Mouse (Mus musculus): ENCODE measurements at regions not wholly inside any gene's neighbourhood (a gene's known extent, or its start where the extent isn't known, plus 50 kb on each side); places are given as distances from the start of the nearest gene placed in this dataset.
A peak's percentile ranks its signal among the peaks of the same experiment; 100 is the strongest.

DNA sequence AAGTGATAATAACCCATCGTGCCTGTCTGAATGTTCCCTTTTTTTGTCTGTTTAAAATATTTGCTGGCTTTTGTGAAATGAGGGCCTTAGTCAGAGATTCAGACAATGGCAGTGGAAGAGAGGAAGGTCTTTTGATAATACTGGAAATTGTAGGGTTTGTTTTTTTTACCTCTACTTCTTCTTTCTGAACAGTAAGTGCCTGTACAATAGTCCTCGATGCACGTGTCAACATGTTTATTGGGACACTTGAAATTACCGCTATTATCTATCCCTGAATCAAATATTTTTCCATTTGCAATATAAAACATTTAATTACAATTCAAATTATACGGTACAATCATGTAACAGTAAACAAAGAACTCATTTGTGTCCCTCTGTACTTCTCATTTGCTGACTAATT, 733.5 kb downstream of the Fam19a2 start:
- DNase-seq, result no peak
- intact Hi-C loops (cut with DNase I), result no loop called here

DNA sequence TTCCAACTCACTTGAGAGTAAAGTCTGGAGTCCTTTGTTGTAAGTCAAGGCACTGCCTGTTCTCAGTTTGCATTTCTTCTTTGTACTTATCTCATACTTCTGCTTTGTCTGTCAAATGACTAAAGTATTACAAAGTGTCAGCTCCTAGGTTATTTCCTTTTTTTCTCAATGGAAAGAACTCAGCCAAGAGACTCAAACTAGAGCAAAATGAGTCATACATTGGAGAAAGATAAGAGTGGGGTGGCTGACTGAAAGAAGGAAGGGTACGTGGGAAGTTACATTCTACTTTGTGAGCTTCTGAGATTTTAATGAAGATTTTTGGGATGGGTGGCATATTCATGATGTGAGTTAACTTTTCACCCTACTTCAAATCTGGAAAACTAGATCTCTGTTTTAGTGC, 735.2 kb downstream of the Fam19a2 start:
- intact Hi-C loops (cut with DNase I), result no loop called here
- DNase-seq, result no peak

DNA sequence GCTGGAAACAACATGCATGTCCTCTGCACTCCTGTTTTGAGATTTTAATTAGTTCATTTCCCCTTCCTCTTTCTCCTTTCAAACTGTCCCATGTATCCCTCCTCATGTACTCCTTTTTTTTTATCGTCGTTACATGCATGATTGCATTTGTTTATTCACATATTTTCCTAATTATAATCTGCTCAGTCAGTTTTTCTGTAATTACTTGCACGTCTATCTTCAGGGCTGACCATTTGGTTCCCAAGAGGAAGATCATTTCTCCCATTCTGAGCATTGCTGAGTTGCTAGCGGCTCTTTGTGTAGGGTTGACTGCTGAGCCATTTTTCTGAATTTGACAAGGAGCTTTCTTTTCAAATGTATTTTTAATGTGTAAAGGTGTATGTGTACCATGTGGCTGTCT, 781.2 kb downstream of the Fam19a2 start:
- no peak for DNase-seq
- intact Hi-C loops (cut with DNase I), result no loop called here

DNA sequence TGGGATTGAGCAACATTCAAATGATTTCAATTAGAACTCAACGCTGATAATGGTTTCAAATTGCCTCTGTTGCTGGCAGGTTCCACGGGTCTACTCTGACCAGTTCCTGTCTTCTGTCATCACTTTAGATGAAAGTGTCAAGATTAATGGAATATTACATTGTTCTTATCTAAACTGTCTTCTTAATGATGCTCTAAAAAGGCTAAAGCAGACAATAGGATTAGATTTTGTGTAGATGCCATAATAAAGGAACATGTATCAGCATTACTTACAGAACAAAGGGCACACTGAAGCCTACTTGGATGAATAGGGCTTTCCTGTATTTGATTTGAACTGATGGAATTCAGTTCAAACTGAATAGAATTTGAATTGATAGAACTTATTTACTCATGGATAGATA, 782.0 kb downstream of the Fam19a2 start:
- intact Hi-C loops (cut with DNase I), result no loop called here
- no peak for DNase-seq

DNA sequence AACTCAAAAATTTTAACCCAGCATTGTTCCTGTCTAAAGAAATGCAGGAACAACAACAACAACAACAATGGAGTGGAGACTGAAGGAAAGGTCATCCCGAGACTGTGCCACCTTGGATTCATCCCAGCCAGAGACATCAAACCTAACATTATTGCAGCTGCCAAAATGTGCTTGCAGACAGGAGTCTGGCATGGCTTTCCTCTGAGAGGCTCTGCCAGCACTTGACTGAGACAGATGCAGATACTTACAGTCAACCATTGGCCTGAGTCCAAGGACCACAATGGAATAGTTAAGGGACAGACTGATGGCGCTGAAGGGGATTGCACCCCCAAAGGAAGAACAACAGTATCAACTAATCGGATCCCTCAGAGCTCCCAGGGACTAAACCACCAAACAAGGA, 819.0 kb downstream of the Fam19a2 start:
- peak; percentile 79 to 82 for DNase-seq
- intact Hi-C loops (cut with DNase I), result loop anchor here (5.0 kb wide), 1 partner anchor 625 kb away; no protein-coding TSS in a partner anchor

DNA sequence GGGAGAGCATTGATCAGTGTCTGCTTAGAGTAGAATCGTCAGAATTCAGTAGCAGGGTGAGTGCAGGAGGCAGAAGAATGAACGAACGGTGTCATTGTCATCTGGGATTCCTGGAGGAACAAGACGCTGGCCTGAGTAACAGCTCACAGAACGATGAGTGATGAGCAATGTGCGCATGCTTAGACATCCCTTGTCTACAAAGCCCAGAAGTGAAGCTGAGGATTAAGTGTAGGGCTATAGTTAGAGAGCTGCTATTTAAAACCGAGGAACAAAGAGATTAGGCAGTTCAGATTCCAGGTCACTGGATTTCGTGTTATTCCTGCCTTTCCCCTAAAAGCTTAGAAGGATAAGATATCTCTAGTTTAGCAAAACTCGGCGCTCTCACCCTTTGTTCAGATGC, 826.8 kb downstream of the Fam19a2 start:
- peak; percentile 6 to 8 for DNase-seq
- intact Hi-C loops (cut with DNase I), result no loop called here

DNA sequence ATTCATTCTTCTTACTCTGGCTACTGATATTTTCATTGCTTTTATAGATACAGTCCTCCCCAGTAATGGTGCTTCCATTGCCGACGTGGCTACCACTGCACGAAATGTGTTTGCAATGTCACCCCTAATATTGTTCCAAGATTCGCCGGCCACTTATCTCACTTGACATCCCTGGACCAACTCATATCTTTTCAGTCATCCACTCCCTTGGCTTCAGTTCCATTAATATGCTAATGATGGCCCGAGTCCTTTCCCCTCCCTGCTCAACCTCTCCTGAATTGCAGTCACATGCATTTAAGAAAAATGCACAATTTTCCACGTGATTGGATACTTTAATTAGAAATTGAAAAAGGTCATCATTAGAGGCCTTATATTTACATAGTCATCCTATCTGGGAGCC, 827.6 kb downstream of the Fam19a2 start:
- intact Hi-C loops (cut with DNase I), result no loop called here
- no peak for DNase-seq

DNA sequence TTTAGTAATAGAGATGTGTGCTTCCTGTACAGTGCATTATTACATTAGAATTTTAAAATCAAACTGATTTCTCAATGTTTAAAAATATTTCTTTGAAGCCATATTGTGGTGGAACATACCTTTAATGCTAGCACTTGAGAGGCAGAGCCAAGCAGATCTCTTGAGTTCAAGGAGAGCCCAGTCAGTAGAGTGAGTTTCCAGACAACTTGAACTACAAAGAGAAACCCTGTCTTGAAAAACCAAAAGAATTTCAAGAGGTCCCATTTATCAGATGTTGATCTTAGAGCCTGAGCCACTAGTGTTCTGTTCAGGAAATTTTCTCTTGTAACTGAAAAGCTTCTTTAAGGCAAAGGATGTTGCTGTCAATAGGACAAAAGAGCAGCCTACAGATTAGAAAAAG, 855.8 kb downstream of the Fam19a2 start:
- intact Hi-C loops (cut with DNase I), result no loop called here
- no peak for DNase-seq

DNA sequence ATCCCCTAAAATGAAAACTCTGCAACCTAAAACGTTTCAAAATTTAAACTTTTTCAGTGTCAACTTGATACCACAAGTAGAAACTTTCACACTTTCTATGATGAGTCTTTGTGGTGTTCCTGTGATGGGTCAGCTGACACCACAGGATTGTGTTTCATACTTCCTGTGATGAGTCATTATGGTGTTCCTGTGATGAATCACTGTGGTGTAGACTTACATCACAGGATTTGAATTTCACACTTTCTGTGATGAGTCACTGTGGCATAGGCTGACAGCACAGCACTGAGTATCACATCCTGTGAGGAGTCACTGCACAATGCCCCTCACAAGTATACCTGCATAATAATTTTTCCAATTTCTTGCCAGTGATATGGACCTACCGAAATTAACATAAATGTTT, 874.7 kb downstream of the Fam19a2 start:
- intact Hi-C loops (cut with DNase I), result no loop called here
- DNase-seq, result no peak

DNA sequence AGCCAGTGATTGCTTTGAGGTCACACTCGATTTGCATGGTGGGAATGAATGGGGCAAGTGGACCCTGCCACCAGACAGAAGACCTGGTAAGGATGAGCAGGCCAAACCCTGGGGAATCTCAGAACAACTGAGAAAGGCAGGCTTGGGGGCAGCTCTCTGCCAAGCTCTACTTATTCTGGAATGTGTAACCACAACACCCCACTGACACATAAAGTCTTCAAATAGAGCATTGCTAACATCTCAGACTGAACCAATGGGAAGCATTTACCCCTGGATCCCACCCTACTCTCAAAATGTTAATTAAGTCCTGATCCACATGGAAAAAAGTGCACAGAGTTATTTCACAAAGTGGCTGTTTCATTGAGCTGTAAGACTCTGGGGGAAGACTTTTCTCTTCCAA, 878.5 kb downstream of the Fam19a2 start:
- intact Hi-C loops (cut with DNase I), result no loop called here
- DNase-seq, result no peak

DNA sequence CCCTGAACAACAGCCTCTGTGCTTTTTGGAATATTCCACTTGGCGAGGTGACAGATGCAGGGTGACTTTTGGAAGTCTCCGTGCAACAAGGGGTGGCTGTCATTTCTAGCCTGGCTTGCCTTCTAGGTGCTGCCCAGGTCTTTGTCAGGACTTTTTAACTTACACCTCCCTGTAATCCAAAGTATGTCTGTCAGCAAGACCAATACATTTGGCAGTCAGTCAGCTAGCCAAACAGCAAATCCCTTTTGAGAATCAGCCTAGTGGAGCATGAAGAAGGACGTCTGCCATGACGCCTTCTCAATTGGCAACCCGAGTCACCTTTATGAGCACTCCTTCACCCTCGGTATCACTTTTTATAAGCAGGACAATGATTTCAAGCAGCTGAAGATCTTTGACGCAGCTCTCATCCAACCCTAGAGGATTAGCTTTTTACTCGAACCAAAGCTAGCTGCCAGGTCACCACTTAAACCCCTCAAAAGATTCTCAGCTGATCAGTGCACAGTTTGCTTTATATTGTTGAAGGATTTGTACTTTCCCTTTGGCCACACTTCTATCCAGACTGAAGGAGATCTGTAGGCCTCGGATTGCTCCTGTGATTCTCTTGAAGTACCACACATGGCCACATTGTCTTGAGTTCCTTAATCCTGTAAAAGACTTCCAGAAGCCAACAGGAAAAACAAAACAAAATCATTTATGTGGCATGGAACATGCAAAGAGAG, 883.1 kb downstream of the Fam19a2 start:
- peak; percentile 21 to 28 for DNase-seq

DNA sequence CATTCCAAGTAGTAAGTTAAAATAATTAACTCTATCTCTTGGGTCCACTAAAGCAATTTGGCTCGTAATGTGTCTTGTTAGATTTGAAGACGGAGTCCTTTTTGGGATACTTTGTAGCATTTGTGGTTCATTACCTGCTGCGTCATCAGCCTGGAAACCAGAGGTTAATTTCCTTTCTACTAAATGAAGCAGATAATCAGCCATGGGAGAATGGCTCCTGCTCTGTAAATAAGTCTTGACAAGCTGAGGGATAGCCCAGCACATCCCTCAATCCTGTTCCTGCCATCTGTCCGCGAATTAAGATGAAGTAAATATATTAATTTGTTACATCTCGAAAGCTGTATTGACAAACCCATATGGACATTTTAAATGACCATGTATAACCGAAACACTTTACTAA, 899.6 kb downstream of the Fam19a2 start:
- DNase-seq, result no peak
- intact Hi-C loops (cut with DNase I), result no loop called here

More for the DNA sequence above, 883.1 kb downstream of the Fam19a2 start:
- intact Hi-C loops (cut with DNase I), result no loop called here

DNA sequence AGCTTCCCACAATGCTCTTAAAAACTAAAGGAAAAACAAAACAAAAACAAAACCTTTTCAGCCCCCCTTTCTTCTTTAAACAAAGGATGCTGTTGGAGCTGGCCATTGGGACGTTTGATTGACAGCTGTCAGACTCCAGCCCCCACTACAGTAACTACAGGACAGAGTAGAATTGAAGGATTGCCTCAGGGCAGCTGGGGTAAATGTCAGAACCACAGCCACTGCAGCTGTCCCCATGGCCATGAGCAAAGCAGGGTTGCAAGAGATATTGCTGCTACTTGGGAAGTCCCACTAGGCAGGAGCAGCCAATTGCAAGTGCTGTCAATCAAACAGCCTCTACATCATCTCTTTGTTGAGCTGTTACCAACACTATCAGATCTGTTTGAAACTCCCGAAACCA, 911.8 kb downstream of the Fam19a2 start:
- no peak for DNase-seq
- intact Hi-C loops (cut with DNase I), result no loop called here

DNA sequence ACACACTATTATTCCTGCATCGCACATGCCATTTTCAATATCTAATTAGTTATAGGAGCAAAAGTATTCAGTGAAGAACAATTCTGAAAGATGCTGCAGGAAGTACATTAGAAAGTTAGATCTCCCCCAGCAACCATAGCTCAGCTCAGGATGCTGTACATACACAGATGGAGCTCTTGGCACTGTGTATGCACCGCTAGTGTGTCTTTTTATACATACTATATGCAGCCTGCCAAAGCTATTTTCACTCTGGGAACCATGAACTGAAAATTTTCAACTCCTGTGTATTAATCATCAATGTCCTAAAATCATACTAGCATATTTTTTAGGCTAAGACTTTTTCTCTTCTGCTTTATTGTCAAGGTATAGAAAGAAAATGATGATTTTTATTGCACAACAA, 944.5 kb downstream of the Fam19a2 start:
- DNase-seq, result no peak
- intact Hi-C loops (cut with DNase I), result no loop called here

DNA sequence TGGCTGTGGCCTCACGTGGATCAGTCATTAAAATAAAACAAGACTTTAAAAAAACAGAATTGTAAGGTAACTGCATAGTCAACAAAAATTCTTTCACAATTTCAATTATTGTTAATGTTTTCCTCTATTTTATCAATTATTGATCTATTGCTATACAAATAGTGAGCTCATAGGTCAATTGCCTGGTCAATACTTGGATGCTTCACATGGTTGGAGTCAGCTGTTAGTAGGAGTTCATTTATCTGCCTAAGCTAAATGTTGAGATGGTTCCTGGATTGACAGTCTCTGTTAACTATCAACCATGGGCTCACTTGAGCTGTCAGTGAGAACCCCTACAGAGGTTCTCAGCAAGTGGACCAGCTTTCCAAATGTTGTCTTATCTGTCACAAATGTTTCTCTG, 955.7 kb downstream of the Fam19a2 start:
- intact Hi-C loops (cut with DNase I), result no loop called here
- no peak for DNase-seq

DNA sequence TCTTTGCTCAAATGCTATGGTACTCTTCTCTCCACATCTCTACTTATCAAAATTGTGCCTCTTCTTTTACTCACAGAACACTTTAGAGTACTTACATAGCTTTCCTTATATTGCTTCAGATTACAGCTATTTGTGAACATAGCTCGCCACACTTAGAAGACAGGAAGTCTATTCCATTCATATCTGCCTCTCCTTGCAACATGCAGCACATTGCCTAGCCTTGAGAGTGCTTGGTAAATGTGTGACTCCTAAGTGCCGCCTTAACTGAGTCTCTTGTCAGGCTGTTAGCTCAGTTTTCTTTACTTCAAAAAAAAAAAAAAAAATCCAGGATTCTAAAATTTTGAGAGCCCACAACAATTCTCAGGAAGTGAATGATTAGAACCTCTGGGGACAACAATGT, 958.3 kb downstream of the Fam19a2 start:
- intact Hi-C loops (cut with DNase I), result no loop called here
- DNase-seq, result no peak

DNA sequence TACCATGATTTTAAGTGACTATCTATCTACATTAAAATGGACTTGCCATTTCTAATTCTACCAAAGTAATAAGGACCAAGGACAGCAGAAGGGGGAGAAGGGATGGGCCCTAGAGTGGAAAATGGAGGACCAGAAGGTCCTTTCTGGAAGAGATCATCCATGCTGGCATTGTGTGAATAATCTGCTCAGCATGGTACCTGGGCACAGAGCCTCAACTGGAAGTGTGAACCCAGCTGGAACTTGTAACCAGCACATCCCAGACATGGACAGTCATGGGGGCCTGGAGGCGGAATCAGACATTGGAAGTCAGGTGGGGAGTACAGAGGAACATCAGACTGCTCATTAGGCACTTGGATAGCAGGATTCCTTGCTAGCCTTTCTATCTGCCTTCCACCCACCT, 963.3 kb downstream of the Fam19a2 start:
- intact Hi-C loops (cut with DNase I), result no loop called here
- DNase-seq, result no peak

DNA sequence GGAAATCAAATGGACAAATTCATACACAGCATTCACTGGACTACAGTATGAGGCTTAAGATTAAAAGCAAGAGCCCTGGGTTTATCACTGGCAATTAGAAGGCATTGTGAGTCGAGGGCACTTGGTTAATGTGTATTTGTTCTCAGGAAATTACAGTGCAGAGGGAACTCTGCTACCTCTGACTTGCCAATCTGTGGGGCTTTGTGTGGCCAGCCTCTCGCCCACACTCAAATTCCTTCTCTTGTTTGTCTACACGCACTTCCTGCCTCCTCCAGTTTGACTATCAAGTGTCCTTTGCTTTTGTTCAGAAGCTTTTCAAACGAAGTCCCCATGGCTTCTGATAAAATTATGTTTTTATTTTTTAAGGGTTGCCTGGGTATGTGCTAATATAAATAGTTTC, 985.6 kb downstream of the Fam19a2 start:
- intact Hi-C loops (cut with DNase I), result no loop called here
- no peak for DNase-seq

DNA sequence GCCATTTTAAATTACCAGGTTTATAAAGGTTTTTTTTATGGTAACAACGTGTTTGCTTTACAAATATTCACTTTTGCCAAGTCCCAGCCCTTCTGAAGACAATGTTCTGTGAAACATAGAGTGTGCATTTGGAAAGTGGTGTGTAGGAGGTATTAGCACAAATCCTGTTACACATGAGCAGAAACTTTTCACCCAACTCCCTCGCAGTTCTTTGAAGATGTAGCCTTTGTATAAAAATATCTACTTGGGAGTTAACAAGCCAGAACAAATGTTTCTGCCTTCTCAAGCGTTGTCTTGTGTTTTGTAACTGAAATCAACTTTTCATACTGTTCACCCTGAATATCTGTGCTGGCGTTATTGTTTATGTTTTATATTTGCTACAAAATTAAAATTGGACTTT, 986.2 kb downstream of the Fam19a2 start:
- intact Hi-C loops (cut with DNase I), result no loop called here

DNA sequence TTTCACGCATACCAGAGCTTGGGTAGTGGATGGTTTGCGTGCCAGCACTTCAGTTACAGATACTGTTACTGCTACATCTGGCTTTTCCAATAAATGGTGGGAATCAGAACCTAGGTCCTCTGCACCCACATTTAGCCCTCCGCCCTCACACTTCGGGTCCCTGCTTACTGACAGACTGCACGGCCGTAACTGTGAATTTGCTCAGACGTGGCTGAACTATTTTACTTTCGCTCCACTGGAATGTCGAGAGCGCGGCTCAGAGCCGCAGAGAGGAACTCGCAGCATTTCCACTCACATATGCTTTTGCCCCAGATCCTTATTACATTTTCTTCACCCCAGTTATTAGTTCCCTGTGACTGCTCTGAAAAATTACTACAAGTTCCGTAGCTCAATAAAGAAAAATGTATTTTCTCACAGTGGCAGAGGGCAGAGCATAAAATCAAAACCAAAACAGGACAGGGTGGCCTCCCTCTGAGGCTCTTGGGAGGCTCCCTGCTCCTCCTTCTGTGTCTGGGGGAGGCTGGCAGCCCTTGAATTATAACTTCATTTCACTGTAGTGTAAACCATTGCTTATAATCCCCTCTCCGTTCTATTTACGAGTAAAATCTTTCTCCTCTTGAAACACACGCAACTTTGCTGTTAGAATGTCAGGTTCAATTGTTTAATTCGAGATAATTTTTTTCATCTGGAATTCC, 1024.7 kb downstream of the Fam19a2 start:
- intact Hi-C loops (cut with DNase I), result no loop called here
- DNase-seq, result peak; percentile 16 to 27

More for the DNA sequence above, 986.2 kb downstream of the Fam19a2 start:
- DNase-seq, result no peak

DNA sequence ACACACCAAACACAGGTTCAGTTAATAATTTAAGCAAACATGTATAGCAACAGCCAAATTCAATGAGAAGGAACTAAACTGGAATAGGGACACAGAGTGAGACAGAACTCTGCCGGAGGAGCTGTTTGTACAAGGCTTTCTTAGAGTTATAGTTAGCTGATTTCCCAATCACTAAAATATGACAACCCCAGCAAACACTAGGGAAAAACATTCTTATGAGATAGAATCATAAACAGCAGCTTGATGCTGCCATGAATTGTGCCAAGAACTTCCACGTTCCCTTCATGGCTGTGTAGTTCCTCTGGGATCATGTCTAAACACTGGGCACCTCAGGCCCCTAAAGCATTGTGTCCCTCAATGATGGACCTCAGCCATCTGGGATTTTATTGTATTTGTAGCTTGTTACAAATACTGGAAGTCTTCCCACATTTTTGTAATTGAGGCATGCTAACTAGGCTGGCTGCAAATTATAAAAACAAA, 1033.4 kb downstream of the Fam19a2 start:
- intact Hi-C loops (cut with DNase I), result no loop called here
- DNase-seq, result peak; percentile 17 to 22

DNA sequence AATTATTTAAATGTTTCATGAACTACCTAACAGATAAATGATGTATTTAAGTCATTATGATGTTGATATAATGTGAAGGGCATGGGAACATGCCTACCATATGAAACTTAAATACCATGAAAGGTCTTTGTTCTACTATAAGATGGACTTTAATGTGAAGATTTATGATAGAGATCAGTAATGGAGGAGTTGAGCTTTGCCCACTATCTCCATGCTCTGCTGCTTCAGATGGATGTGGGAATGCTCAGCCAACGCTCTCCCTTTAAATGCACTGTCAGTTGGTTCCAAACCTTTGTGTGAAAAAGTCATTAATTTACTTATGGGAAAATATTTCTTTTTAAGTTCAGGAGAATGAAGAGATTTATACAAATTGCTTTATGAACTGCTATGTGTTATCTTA, 1040.9 kb downstream of the Fam19a2 start:
- intact Hi-C loops (cut with DNase I), result no loop called here

More for the DNA sequence above, 1040.9 kb downstream of the Fam19a2 start:
- no peak for DNase-seq

Measured in heart, postnatal 10 days (tissue).